In the genomic region with DNA sequence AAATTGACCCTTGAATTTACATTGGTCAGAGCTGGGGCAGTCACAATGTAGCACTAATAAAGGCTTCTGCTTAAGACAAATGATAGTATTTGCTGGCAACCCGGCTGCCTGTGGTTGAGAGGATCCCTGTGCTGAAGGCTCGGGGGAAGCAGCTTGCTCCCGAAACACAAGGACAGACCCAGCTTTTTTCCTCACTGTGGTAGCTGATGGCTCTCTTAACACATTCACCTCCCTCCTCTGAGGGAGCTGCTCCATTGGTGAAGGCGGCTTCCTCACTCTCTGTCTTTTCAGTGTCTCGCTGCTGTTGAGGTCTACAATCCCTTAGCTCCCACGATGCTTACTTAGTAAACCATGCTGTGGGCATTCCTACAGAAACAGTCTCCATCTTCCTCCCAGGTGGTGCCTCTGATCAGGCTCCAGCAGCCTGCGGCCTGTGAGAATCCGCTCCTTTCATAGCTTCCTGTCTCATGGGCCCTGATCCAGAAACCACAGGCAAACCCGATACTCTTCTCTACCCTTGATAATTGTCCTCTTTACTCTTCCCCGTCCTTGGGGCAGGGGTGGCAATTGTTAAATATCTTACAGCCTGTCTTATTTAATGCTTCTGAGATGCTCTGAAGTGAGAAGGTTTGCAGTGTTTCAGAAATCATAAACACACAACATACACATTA, we compare ENCODE assay signal across 1 mouse cellular context.
TF ChIP-seq lines count a peak whose summit lies in the region.

No protein-coding gene starts in this region.

TF ChIP-seq in myocyte, 11 proteins besides CTCF, POLR2A, EP300 and RAD21 (continued from another document):
- no peak for TF ChIP-seq E2F4 (IDR thresholded peaks at IDR 0.05; ENCODE audit: insufficient read depth)
- TF ChIP-seq TCF12 (IDR thresholded peaks at IDR 0.05; ENCODE audit: insufficient read depth, poor library complexity, severe bottlenecking) = no peak
- TF ChIP-seq TCF3 (IDR thresholded peaks at IDR 0.05; ENCODE audit: insufficient read length, low read depth) = no peak
- no peak for TF ChIP-seq SRF (IDR thresholded peaks at IDR 0.05; ENCODE audit: control insufficient read depth, insufficient read length, low read depth)
